Comparison of ENCODE assay signal across 28 mouse cellular contexts in genomic region chr2:122145756-122146155, GRCm38 (mm10). TPM values are rescaled to one million over a fixed set of nuclear protein-coding genes. Genes with fewer than 3 reads are reported as not detected.
DNase-seq lines count a peak whose midpoint lies in the region; ATAC-seq lines count a peak whose summit lies in the region.
"Had no signal": no experiment of that assay in that cellular context is flagged by ENCODE, and none has a peak within 500 bp of the region (broad histone marks: within the 10 kb centered on the region; RNA-seq: fewer than 3 reads in every experiment).

No protein-coding gene starts in this region.

- no peaks in the 10 kb centered on the region for H3K36me3 ChIP-seq in midbrain, embryonic 11.5 days (ENCODE audit: control insufficient read depth, insufficient read depth, low read length)
- no peaks in the 10 kb centered on the region for H3K36me3 ChIP-seq in midbrain, embryonic 10.5 days
- H3K36me3 ChIP-seq: embryonic facial prominence, embryonic 12.5 days; neural tube, embryonic 12.5 days had no signal

- H3K4me2 ChIP-seq in midbrain, embryonic 11.5 days, result no peak overlapping the region
- H3K4me2 ChIP-seq: embryonic facial prominence, embryonic 12.5 days; kidney, embryonic 15.5 days; lung, embryonic 14.5 days; neural tube, embryonic 12.5 days had no signal

- peak; percentile 68 for DNase-seq in midbrain, embryonic 11.5 days (ENCODE audit: low spot score, missing footprints)
- no peak for DNase-seq in midbrain, embryonic 10.5 days (ENCODE audit: low spot score)
- DNase-seq in induced T-regulatory cell, adult 2 months (ENCODE audit: low read depth), result peak; percentile 84
- no peak for DNase-seq in urinary bladder, postnatal 10 days (ENCODE audit: low spot score)
- DNase-seq in urinary bladder, postnatal 36 days (ENCODE audit: low spot score in 2 of 2), result no peak
- DNase-seq in adrenal gland, postnatal 4 days (ENCODE audit: low spot score in 2 of 2), result no peak
- DNase-seq: adrenal gland, postnatal 10 days; cerebellum, adult 11 months; cerebellum, postnatal 10 days; gastrocnemius, postnatal 25 days; lung, embryonic 14.5 days; lung, postnatal 36 days; spleen, adult 18-20 months had no signal

- no peak overlapping the region for H3K4me3 ChIP-seq in midbrain, embryonic 11.5 days (ENCODE audit: low read depth, low read length)
- H3K4me3 ChIP-seq in midbrain, embryonic 10.5 days, result no peak overlapping the region
- H3K4me3 ChIP-seq: embryonic facial prominence, embryonic 12.5 days; erythroblast, embryonic 14.5 days; kidney, embryonic 15.5 days; neural tube, embryonic 12.5 days had no signal

- peaks cover 2% of the 10 kb centered on the region; the same call in 1 of the 2 replicates for H3K4me1 ChIP-seq in midbrain, embryonic 11.5 days (ENCODE audit: control insufficient read depth, insufficient read depth, low read length)
- peaks cover 19% of the 10 kb centered on the region for H3K4me1 ChIP-seq in midbrain, embryonic 10.5 days

- no peaks in the 10 kb centered on the region for H3K27me3 ChIP-seq in midbrain, embryonic 11.5 days (ENCODE audit: control insufficient read depth, insufficient read depth, low read length)
- H3K27me3 ChIP-seq in midbrain, embryonic 10.5 days (ENCODE audit: low read depth, poor library complexity, severe bottlenecking), result peaks cover 14% of the 10 kb centered on the region
- H3K27me3 ChIP-seq: embryonic facial prominence, embryonic 12.5 days; kidney, embryonic 15.5 days; neural tube, embryonic 12.5 days had no signal

- 79% methylated on average over 4 of the region's 4 CpGs for WGBS in midbrain, embryonic 11.5 days
- 75% methylated on average over 4 of the region's 4 CpGs for WGBS in midbrain, embryonic 10.5 days

- no peak for ATAC-seq in midbrain, embryonic 11.5 days (ENCODE audit: low FRiP score)
- ATAC-seq in CD4-positive, CD25-positive, alpha-beta regulatory T cell, adult 4 months, result peak; percentile 25
- ATAC-seq: forebrain, embryonic 14.5 days had no signal

- no peaks in the 10 kb centered on the region for H3K9me3 ChIP-seq in midbrain, embryonic 11.5 days (ENCODE audit: control insufficient read depth, low read length)
- no peaks in the 10 kb centered on the region for H3K9me3 ChIP-seq in midbrain, embryonic 10.5 days (replicated peaks)
- H3K9me3 ChIP-seq: embryonic facial prominence, embryonic 12.5 days; kidney, embryonic 15.5 days; neural tube, embryonic 12.5 days had no signal

- H3K27ac ChIP-seq in midbrain, embryonic 11.5 days (ENCODE audit: low read depth, low read length), result no peak overlapping the region
- H3K27ac ChIP-seq in midbrain, embryonic 10.5 days (replicated peaks), result no peak overlapping the region
- H3K27ac ChIP-seq: embryonic facial prominence, embryonic 12.5 days; kidney, embryonic 15.5 days; neural tube, embryonic 12.5 days had no signal

- H3K9ac ChIP-seq in midbrain, embryonic 11.5 days (ENCODE audit: low read length), result no peak overlapping the region
- H3K9ac ChIP-seq: embryonic facial prominence, embryonic 12.5 days; kidney, embryonic 15.5 days; lung, embryonic 14.5 days; neural tube, embryonic 12.5 days had no signal

RNA-seq across cellular contexts. Expression of gene B2m, which starts 1.7 kb away (rescaled TPM):
- polyA plus RNA-seq in midbrain, embryonic 11.5 days (2014; fragmentation: Nextera tagmentation; extraction: Ambion mirVana), result 124 and 131 TPM in 2 replicates
- 101 and 106 TPM in 2 replicates for polyA plus RNA-seq in midbrain, embryonic 10.5 days (2016; fragmentation: Nextera tagmentation; extraction: Ambion mirVana)
- 1,000 to 10,000 TPM; 7,747 to 9,345 TPM for polyA plus RNA-seq in CD4-positive, CD25-positive, alpha-beta regulatory T cell, adult 4 months (2017; shearing (Covaris generic))
- total RNA-seq in adrenal gland, postnatal 4 days (2021), result 100 to 1,000 TPM; 290 to 339 TPM

RNA-seq across cellular contexts. Expression of gene Trim69, which starts 14.7 kb away (rescaled TPM):
- polyA plus RNA-seq in midbrain, embryonic 11.5 days (2014; fragmentation: Nextera tagmentation; extraction: Ambion mirVana), result not detected in 2 replicates
- not detected in 2 replicates for polyA plus RNA-seq in midbrain, embryonic 10.5 days (2016; fragmentation: Nextera tagmentation; extraction: Ambion mirVana)
- polyA plus RNA-seq in CD4-positive, CD25-positive, alpha-beta regulatory T cell, adult 4 months (2017; shearing (Covaris generic)), result under 1 TPM in 1 of 2 experiments, not detected in 1; 0.35 TPM
- total RNA-seq in adrenal gland, postnatal 4 days (2021), result not detected
- total RNA-seq: adrenal gland, postnatal 10 days; gastrocnemius, postnatal 25 days; layer of hippocampus, postnatal 25 days; left cerebral cortex, postnatal 14 days had no signal
- polyA plus RNA-seq: brain, embryonic 14.5 days; embryonic facial prominence, embryonic 12.5 days; erythroblast, embryonic 14.5 days; forebrain, embryonic 14.5 days; heart, embryonic 16.5 days; hindbrain, embryonic 11.5 days; kidney, embryonic 15.5 days; lung, embryonic 14.5 days; neural tube, embryonic 12.5 days had no signal

RNA-seq across cellular contexts. Expression of gene Spg11, which starts 27.6 kb away (rescaled TPM):
- polyA plus RNA-seq in midbrain, embryonic 11.5 days (2014; fragmentation: Nextera tagmentation; extraction: Ambion mirVana), result 11.1 and 11.9 TPM in 2 replicates
- 10.7 and 11.8 TPM in 2 replicates for polyA plus RNA-seq in midbrain, embryonic 10.5 days (2016; fragmentation: Nextera tagmentation; extraction: Ambion mirVana)
- 1 to 10 TPM; 5.3 to 7.4 TPM for polyA plus RNA-seq in CD4-positive, CD25-positive, alpha-beta regulatory T cell, adult 4 months (2017; shearing (Covaris generic))
- 10 to 100 TPM; 19.5 to 22.3 TPM for total RNA-seq in adrenal gland, postnatal 4 days (2021)

RNA-seq across cellular contexts. Expression of gene Patl2, which starts 40.2 kb away (rescaled TPM):
- polyA plus RNA-seq in midbrain, embryonic 11.5 days (2014; fragmentation: Nextera tagmentation; extraction: Ambion mirVana), result not detected in 2 replicates
- not detected in 2 replicates for polyA plus RNA-seq in midbrain, embryonic 10.5 days (2016; fragmentation: Nextera tagmentation; extraction: Ambion mirVana)
- 1 to 10 TPM; 1.2 to 1.5 TPM for polyA plus RNA-seq in CD4-positive, CD25-positive, alpha-beta regulatory T cell, adult 4 months (2017; shearing (Covaris generic))
- under 1 TPM in 1 of 2 experiments, not detected in 1; 0.45 TPM for total RNA-seq in adrenal gland, postnatal 4 days (2021)
- total RNA-seq: gastrocnemius, postnatal 25 days; layer of hippocampus, postnatal 25 days had no signal
- polyA plus RNA-seq: brain, embryonic 14.5 days; embryonic facial prominence, embryonic 12.5 days; erythroblast, embryonic 14.5 days; forebrain, embryonic 14.5 days; kidney, embryonic 15.5 days; lung, embryonic 14.5 days; neural tube, embryonic 12.5 days; stomach, embryonic 16.5 days; urinary bladder, adult 2 months had no signal

RNA-seq across cellular contexts. Expression of gene Terb2, which starts 40.3 kb away (rescaled TPM):
- polyA plus RNA-seq in midbrain, embryonic 11.5 days (2014; fragmentation: Nextera tagmentation; extraction: Ambion mirVana), result not detected in 2 replicates
- polyA plus RNA-seq in midbrain, embryonic 10.5 days (2016; fragmentation: Nextera tagmentation; extraction: Ambion mirVana), result not detected in 2 replicates
- polyA plus RNA-seq in CD4-positive, CD25-positive, alpha-beta regulatory T cell, adult 4 months (2017; shearing (Covaris generic)), result not detected
- total RNA-seq in adrenal gland, postnatal 4 days (2021), result not detected
- total RNA-seq: adrenal gland, postnatal 10 days; gastrocnemius, postnatal 25 days; layer of hippocampus, postnatal 25 days; left cerebral cortex, postnatal 14 days had no signal
- polyA plus RNA-seq: brain, embryonic 14.5 days; embryonic facial prominence, embryonic 12.5 days; erythroblast, embryonic 14.5 days; forebrain, embryonic 14.5 days; heart, embryonic 16.5 days; hindbrain, embryonic 11.5 days; kidney, embryonic 15.5 days; limb, embryonic 14.5 days; lung, embryonic 14.5 days; neural tube, embryonic 12.5 days; stomach, embryonic 16.5 days; thymus, postnatal 0 days; urinary bladder, adult 2 months had no signal

Comparison
In these comparisons a context has a peak if more than half of its experiments do, and no peak if none do; other contexts are left out.
1. DNase-seq: peak in midbrain, embryonic 11.5 days (single experiment) and induced T-regulatory cell, adult 2 months (single experiment); none in midbrain, embryonic 10.5 days (single experiment), urinary bladder, postnatal 10 days (single experiment), urinary bladder, postnatal 36 days (0 of 2) and adrenal gland, postnatal 4 days (0 of 2).
2. RNA of gene B2m, which starts 1.7 kb away (polyA plus RNA-seq): 7,747 to 9,345 TPM in CD4-positive, CD25-positive, alpha-beta regulatory T cell, adult 4 months; 124 to 131 TPM in midbrain, embryonic 11.5 days and 101 to 106 TPM in midbrain, embryonic 10.5 days; every median in the first group is over 10 times any median in the second.